Mouse (Mus musculus) ES-E14 (cell line): ENCODE measurements at regions not wholly inside any gene's neighbourhood (a gene's known extent, or its start where the extent isn't known, plus 50 kb on each side); places are given as distances from the start of the nearest gene placed in this dataset.

Experiments used
- CHD2 ChIP-seq: IDR thresholded peaks from 2 replicates; pipeline ENCODE4 v1.6.1; 2014; ENCODE audit warnings: mild to moderate bottlenecking, low read depth, low read length, inconsistent platforms
- HCFC1 ChIP-seq: IDR thresholded peaks from 2 replicates; pipeline ENCODE4 v1.6.1; 2012; ENCODE audit warnings: low read length, inconsistent platforms, borderline replicate concordance; ENCODE audit not compliant: insufficient read depth
- MAFK ChIP-seq: IDR thresholded peaks from 2 replicates; pipeline ENCODE4 v1.6.1; 2014; ENCODE audit warnings: mild to moderate bottlenecking, low read depth, low read length, inconsistent platforms; ENCODE audit not compliant: insufficient read depth
- ZC3H11A ChIP-seq: IDR thresholded peaks from 2 replicates; pipeline ENCODE4 v1.6.1; 2012; ENCODE audit warnings: low read depth, mild to moderate bottlenecking, inconsistent platforms, low read length, borderline replicate concordance
- ZNF384 ChIP-seq: IDR thresholded peaks from 2 replicates; pipeline ENCODE4 v1.6.1; 2012; ENCODE audit warnings: low read depth, low read length, inconsistent platforms

DNA sequence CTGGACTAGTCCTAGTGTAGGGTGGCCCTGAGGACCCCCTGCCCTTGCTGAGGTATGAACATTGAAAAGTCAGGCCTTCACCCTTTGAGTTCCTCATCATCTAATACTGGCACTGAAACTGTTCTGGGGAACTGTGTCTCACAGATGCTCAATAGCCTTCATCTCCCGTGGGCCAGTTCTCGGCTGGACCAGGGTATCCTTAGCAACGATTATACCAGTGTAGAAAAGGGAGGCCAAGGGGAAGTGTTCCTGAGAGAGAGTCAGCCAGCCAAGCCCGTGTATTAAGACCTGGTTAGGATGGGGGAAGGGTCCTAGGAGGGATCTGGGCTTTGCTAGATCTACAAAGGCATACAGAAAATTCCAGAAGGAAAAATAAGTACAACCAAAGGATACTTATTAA lies 153.2 kb downstream of the Enc1 start:
- TF ChIP-seq MAFK: no peak
- TF ChIP-seq ZC3H11A: no peak
- no peak for TF ChIP-seq CHD2
- no peak for TF ChIP-seq HCFC1
- no peak for TF ChIP-seq ZNF384
